Mouse (Mus musculus) CH12F3 (cell line): ENCODE measurements around the gene Fbxl5.

Experiments
- in situ Hi-C: fragments of 300-500 bp; cut with MboI; formaldehyde crosslinking; loops from 2 replicates; pipeline ENCODE4 v1.14.3; 2020; ENCODE audit warnings: low sequenced_read_pairs

Gene Fbxl5

DNA sequence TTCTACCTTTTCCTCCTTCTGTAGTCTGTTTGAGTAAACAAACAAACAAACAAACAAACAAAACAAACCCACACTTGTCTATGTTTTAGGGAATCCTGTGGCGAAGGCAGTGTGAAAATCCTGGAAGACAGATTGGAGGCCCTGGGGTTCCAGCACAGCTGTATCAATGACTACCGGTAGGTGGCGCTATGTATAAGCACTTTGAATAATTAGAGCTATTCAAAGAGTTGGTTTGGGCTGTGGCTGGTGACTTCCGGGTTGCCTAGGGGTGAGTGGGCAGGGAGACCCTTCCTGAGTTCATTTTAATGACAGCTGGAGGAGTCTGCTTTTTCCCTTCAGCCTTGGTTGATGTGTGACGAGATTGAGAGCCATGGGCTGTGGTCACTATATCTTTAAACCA is 15.9 kb upstream of the Fbxl5 start:
- in situ Hi-C loops: loop anchor here (25.0 kb wide), 1 partner anchor 150 kb away; the partner anchor contains the start of gene Fgfbp1

DNA sequence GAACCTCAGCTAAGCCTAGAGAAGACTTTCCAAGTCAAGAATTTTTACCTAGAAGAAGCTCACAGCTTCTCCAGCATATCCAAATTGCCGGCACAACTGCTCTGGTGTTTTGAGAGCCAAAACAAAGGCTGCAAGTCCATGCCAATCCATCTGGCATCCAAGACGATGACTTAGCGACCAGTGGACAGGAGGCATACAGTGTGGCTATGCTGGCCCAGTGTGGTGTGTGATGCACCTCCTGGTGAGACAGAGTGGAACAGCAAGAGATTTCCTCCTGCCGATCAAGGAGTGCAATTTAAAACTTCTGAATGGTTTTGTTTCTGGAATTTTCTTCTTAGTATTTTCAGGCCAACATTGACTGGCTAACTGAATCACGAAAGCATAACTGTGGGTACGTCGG is 15.2 kb upstream of the Fbxl5 start:
- in situ Hi-C loops: loop anchor here (25.0 kb wide), 1 partner anchor 151 kb away; the partner anchor contains the start of gene Fgfbp1

DNA sequence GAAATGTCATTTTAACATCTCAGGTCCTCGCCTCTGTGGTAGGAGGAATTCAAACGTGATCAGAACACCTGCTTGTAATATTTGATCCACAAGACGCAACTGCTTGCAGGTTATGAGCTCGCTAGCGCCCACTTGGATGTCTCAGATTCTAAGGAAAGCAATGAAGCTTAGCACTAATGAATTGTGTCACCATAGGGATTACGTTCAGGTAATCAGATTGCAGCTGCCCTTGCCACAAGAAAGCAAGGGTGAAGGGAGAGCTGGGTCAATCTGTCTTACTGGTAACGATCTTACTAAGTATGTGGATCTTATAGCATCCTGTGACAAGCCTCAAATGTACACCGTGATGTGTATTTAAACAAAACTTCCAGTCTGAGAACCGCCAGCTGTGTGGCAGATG is 5.9 kb upstream of the Fbxl5 start:
- in situ Hi-C loops: loop anchor here (25.0 kb wide), 1 partner anchor 160 kb away; the partner anchor contains the start of gene Fgfbp1

DNA sequence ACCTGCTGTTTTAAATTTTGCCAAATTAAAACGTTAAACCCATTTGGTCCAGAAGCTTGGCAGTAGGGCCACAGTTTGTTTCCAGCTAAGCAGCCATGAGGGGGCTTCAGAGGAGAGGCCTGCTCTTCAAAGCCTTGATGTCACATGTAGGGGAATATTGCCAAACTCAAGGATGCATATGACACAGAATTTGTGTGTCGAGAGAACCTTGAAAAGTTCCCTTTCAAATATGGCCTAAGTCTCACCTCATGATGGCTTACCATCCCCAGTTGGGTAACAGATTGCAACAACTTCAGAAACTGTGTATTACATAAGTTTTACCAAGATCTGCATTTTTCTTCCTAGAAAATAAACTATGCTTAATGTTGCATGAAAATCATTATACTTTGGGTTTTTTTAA is 5.4 kb upstream of the Fbxl5 start:
- in situ Hi-C loops: loop anchor here (25.0 kb wide), 1 partner anchor 160 kb away; the partner anchor contains the start of gene Fgfbp1

DNA sequence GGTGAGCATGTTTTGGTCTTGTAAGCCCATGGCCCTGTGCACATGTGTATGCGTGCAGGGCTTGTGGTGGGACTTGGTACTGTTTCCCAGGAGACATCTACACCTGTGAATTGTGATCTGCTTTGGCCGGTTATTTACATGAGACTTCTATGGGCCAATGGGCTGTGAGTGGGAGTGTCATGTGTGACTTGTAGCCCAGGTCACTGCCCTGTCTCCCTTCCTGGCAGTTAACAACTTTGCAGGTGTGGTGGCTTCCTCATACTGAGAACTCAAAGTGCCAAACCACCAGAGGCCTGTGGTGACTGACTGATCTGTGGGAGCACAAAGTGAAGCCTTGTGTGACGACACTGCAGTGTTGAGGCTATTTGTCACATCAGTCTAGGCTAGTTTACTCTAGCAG is 3.1 kb upstream of the Fbxl5 start:
- in situ Hi-C loops: no loop called here

DNA sequence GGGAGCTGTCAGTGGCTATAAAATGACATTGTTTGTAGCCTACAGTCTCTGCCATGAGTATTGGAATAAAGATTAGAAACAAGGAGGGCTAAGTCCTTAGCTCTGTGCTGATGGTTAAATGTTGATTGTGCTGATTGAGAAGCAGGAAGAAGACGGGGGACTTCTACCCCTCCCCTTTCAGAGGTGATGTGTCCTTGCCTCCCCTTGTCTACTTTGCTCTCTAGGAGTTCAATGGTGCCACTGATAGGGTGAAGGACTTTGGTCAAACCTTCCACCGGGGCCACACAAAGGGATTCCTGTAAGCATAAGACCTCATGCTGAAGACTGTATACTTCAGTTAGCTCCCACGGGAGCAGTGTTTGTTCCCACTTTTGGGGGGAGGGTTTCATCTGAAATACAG is 1.4 kb upstream of the Fbxl5 start:
- in situ Hi-C loops: no loop called here

DNA sequence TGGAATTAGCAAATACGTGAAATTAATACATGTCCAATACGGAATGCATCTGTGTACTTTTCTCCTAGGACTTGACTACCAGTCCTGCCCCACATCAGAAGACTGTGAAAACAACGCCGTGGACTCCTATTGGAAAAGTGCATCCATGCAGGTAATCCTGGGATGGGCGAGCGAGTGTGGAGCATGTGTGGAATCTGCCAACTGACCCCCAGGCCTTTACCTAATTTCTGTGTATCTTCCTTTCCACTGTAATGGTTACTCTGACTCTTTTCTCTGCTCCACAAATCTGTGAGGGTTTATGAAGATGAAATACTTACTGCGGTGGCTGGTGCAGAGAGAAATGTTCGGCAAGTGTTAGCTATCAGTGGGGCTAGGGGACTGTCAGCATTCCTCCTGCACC is 761 bp upstream of the Fbxl5 start:
- in situ Hi-C loops: no loop called here

DNA sequence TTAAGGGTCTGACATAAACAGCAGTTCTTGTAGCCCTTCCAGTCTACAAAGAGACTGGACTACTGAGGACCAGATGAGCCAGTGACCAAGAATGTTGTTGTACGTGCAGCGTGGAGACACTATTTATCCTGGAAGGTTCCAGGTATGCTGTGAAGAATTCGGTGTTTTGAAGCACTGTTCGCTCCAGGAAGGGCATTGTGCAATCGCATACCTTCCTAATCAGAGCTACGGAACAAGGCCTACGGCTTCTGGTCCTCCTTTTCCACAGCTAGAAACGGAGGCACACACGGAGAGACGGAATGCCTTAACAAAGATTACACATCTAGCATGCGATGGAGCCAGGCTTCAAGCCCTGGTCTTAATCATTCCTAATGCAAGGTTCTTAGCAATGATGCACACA is 653 bp downstream of the Fbxl5 start:
- in situ Hi-C loops: no loop called here

DNA sequence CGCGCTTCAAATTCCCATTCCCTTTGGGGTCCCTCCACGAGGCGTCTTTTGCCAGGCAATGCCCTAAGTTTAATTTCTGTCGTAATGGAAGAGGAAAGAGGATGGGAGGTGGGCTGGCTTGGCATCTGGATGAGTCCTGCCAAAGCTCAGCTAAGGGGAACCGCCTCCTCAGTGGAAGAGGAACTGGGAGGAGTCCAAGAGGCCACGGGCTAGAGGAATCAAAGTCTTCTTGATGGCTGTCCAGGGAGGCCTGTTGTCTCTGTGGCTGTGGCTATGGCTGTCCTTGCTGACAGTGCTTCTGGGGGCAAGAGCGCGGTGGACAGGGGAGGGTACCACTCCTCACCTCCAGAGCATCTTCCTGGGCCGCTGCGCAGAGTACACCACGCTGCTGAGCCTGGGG is 2.7 kb downstream of the Fbxl5 start, which contains the start of gene Bst1:
TSS of gene Bst1 (plus strand) at position 191 of the 400 bp plus-strand sequence.
- in situ Hi-C loops: no loop called here

DNA sequence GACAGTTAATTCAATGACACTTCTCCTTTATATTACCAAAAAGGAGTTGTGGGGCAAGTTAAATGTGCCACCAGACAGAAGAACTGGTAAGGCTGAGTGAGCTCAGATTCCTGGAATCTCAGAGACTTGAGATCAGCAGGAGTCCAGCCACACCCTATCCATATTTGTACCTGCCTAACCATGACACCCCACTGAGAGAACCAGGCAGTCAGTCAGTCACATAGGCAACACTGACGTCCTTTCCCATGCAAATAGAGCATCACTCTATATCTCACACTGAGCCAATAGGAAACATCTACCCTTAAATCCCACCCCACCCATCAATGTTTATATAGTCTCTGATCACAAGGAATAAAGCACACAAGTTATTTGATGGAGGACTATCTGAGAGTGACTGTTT is 5.7 kb downstream of the Fbxl5 start:
- in situ Hi-C loops: no loop called here

DNA sequence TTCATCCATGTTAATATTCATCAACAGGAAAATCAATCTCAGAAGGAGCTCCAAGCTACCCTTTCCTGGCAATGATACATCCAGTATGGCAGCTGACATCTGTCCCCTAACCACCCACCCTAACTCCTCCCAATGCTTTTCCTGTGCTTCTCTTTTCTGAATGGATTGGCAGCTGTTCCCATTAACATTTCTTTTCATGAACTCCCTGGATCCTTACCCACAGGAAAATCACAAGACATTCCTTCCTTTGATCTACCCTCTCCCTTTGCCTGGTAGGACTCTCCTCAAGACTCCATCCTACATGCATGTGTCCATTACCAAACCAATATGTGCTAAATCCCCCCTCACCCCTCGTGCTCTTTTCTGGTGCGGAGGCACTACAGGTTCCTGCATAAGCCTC is 6.9 kb downstream of the Fbxl5 start:
- in situ Hi-C loops: no loop called here

DNA sequence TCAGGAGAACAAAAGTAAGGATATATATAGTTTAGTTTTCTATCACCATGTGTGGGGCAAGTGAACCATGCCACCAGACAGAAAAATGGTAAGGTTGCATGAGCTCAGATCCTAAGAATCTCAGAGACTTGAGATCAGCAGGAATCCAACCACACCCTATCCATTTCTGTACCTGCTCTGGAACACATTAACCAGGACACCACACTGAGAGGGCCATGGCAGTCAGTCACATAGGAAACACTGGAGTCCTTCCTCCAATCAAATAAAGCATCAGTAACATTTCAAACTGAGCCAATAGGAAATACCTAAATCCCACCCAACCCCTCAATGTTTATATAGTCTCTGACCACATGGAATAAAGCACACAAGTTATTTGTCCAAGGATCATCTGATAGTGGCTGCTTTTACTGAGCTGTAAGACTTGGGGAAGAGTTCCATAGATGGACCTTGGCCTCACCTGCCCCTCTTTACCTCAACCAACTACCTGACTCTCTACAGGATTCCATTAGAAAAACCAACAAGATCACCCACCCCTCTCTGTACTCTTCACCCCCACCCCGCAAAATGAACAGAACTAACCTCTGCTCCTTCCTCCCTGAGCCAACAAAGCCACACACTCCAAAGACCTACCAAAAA is 10.9 kb downstream of the Fbxl5 start:
- in situ Hi-C loops: no loop called here

DNA sequence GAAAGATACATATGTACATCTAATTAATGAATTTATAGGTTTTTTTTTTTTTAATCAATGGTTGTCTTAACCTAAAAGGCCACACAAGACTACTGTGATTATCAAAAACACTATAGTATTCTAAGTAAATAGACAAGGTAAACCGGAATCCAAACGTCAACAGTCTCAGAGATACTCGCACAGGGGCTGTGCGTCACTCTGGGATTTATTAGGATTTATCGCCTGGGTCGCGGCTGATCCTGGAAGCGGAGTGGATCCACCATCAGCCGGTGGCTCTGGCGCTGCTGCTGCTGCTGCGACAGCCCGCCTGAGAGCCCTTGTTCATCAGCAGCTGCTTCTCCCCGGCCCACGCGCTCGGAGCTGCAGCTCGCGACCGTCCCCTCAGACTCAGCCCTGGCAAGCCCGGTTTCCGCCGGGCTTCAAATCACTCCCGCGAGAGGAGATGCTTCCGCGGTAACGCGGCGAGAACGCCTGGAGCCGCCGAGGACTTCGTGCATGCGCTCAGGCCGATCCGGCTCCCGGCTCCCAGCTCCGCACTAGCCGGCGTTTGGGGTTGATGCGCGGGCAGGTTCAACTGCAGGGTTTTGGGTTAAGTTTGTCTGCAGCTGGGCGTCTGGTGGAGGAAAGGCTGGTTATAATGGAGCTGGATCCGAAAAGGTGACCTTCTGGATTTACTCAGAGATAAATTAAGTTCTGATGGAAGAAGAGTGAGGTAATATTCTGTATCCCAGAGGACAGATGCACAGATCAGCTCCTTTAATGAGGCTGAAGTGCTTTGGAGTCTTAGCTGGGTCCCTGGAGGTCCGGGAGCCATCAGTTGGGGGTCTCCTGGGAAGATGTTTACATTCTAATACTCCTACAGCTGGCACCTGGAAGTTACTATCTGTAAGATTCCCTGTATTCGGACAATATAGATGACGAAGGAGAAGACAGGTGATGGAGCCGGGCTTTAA is 13.4 kb downstream of the Fbxl5 start:
- in situ Hi-C loops: no loop called here

DNA sequence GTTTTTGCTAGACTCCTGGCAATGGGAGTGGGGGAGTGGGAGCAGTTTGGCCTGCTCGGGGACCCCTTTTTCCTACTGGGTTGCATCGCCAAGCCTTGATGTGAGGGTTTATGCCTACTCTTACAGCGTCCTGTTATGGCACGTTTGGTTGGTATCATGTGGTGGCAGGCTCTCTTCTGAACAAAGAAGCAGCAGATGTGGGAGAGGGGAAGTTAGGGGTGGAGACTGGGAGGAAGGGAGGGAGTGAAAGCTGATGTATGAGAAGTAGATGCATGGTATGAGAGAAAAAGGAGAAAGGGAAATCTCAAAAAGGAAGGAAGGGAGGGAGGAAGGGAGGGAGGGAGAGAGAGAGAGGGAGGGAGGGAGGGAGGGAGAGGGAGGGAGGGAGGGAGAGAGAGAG is 14.5 kb downstream of the Fbxl5 start:
- in situ Hi-C loops: no loop called here

DNA sequence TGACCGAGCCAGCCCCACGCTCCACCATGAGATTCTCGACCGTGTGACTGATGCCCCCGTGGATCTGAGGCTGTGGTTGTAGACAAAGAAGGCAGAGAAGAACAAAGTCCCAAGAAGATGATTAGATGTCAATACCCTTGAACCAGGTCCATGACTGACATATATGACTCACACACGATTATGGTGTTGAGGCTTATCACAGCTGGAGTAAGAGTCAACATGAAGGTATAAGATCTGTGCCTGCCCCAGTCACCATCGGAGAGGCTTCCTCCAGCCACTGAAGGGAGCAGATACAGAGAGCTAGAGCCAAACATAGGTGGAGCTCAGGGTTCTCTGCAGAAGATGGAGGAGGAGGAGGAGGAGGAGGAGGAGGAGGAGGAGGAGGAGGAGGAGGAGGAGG is 15.1 kb downstream of the Fbxl5 start:
- in situ Hi-C loops: no loop called here

DNA sequence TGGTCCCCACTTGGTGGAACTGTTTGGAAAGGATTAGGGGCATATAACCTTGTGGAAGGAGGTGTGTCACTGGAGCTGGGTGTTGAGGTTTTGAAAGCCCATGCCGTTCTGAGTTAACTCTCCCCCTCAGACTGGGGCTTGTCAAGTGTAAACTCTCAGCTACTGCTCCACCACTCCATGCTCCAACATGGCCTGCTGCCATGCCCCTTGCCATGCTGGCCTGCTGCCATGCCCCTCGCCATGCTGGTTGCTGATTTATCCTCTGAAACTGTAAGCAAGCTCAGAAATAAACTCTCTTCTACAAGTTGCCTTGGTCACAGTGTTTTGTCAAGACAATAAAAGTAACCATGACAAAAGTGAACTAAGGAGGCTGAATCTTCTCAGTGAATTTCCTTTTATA is 16.0 kb downstream of the Fbxl5 start:
- in situ Hi-C loops: no loop called here

DNA sequence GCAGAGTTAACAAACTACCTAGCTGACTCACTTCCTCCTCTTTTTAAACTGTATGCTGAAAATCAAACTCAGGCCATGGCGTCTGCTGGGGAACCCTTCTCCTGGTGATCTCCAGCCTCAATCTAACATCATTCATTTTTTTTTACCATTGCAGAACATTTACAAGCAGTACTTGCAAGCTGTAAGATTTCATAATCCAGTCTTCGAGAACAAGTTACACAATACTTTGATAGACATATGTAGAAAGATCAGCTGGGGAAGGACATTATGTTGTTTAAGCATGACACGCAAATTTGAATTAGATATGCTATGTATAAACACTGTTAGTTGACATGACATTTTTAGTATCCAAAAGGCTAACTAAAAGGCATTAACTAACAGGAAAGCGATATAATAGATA is 19.6 kb downstream of the Fbxl5 start:
- in situ Hi-C loops: no loop called here

DNA sequence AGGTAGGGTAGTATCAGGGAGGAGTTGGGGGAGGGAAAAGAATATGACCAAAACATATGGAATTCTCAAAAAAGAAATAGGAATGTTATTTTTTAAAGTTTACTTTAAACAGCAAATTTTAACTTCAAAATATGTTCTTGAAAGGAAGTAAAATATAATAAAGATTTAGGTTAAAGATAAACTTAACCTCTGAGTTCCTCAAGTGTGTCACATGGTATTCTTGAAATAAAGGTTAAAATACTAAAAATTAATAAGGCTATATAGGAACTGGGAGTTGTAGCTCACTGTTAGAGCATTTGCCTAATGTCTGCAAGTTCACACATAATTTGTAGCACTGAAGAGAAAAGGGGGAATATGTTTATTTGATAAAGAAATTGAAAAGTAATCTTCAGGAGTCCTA is 20.2 kb downstream of the Fbxl5 start:
- in situ Hi-C loops: no loop called here

DNA sequence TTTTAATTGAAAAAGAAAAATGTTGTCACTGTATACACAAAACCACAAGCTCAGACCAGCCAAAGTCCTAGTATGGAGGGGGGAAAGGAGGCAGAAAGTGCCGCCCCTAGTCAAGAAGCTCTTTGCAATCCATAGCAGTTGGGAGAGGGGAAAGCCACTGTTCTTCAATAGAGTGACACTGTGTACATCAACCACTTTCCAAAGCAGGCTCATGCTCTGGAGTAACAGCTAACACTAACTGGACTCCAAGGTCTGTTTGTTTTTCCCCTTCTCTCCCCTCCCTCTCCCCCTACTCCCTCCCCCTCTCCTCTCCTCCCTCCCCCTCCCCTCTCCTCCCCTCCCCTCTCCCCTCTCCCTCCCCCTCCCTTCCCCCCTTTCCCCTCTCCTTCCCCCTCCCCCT is 20.7 kb downstream of the Fbxl5 start:
- in situ Hi-C loops: no loop called here

DNA sequence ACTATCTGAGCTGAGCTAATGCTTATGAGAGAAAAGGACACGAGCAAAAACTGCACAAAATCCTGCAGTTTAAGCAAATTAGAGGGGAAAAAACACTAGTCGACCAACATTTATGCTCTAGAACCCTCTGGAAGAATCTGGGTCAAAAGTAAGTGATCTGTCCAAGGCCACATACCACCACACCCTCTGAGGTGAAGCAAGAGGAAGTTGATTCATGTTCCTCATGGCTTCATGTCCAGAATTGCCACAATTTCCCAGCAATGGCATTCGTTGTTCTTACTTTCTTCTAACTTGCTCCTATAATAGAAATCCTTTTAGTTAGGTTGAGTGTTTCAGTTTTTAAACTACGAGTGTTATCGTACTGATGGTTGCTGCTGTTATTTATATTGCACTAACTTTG is 21.9 kb downstream of the Fbxl5 start:
- in situ Hi-C loops: no loop called here

DNA sequence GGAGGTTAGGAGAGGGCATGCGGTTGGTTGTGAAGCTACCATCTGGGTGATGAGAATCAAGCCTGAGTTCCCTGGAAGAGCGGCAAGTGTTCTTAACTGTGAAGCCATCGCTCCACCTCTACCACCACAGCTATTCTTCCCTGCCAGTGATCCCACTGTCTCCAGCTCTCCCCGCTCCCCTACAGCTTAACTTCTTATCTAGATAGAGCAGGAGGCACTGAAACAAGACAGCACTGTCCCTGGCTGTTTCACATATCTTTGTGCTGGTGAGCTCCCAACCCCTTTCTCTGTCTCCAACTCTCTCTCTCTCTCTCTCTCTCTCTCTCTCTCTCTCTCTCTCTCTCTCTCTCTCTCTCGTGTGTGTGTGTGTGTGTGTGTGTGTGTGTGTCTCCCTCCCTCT is 29.1 kb downstream of the Fbxl5 start:
- in situ Hi-C loops: no loop called here
